Mouse (Mus musculus): ENCODE measurements around the gene Mau2.
"Not testable (repeated sequence)": the region's sequence is repeated elsewhere in the genome, so short reads cannot be mapped to it uniquely, and the experiment has no call there.

Mau2 gene

DNA sequence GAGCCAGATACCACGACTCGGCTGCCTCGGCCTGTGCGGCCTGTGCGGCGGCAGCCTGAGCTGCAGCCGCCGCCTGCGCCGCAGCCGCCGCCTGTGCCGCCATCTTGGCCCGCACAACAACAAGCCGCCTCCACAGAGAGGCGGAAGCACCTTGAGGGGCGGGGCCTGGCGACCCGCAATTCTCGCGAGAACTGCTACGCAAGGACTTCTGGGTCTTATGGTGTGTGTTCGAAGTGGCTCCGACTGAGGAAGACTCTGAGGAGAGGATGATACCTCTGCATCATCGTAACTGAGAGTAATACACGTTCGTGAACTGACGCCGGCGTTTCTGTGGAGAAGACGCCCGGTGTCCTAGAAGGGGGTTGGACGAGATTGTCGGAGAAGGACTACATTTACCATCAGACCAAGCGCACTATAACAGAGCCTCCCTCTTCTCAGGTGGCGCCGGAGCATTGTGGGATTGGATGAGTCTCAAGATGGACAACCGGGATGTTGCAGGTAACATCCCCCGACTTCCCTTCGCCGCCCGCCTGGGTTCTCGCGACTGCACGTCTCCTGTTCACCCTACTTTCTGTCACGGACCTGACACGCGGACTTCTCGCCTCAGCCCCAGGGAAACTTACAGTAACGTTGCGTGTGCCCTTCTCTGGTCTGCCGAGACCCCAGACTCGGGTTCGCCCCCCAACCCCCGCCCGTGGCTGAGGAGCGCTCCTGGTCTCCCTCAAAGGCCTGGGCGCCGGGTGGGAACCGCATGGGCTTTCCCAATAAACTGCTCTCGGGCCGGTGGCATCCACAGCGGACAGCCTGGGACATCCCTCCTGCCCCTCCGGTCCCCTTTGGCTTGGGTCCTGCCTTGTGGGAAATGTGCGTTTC is at the start of gene Mau2, which contains the start of gene Sugp1:
Gene Mau2, minus strand, starts transcription at position 152 of the 873 bp plus-strand sequence.
Gene Sugp1, plus strand, starts transcription at position 231 of the 873 bp plus-strand sequence.
- DNase-seq: peak; percentile 96 to 98

GRCm38 (mm10) chr8:70089296-70089960 is 46.9 kb upstream of the Mau2 start:
- no peak for DNase-seq

- peak; percentile 39 to 71 for DNase-seq
Observed at GRCm38 (mm10) chr8:70087836-70088650, 45.5 kb upstream of the Mau2 start.

GRCm38 (mm10) chr8:70087237-70087636 is 44.7 kb upstream of the Mau2 start:
- peak in 1 of 2 experiments; percentile 31 for DNase-seq

- no peak for DNase-seq
Observed at GRCm38 (mm10) chr8:70086151-70086550, 43.6 kb upstream of the Mau2 start.

DNA sequence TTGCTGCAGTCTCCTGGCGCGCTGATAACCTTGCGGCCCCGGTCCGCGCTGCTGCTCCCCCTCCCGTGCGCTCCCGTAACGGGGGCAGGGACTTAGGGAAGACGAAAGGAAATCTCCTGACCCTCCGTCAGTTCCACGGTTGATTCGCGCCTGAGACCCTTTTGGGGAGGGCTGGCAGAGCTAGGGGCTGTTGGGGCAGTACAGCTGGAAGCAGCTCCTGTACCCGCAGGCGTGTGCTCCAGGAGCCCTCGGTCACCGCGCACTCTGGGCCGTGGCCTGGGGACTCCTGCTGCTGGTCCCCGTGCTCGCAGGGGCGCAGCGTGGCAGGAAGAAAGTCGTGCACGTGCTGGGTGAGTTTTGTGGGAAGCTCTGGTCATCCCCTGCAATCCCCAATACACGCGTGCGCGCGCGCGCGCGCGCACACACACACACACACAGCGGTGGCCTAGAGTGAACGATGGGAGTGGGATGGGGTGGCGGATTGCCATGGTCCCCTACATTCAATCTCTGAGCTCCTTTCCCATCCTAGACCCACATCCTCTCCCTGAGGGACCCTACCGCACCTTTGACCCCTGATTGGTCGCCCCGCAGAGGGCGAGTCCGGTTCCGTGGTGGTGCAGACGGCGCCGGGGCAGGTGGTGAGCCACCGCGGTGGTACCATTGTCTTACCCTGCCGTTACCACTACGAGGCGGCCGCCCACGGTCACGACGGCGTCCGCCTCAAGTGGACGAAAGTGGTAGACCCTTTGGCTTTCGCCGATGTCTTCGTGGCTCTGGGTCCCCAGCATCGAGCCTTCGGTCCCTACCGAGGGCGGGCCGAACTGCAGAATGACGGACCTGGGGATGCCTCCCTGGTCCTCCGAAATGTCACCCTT is 41.9 kb upstream of the Mau2 start:
- DNase-seq: peak in 1 of 2 experiments; percentile 15

DNA sequence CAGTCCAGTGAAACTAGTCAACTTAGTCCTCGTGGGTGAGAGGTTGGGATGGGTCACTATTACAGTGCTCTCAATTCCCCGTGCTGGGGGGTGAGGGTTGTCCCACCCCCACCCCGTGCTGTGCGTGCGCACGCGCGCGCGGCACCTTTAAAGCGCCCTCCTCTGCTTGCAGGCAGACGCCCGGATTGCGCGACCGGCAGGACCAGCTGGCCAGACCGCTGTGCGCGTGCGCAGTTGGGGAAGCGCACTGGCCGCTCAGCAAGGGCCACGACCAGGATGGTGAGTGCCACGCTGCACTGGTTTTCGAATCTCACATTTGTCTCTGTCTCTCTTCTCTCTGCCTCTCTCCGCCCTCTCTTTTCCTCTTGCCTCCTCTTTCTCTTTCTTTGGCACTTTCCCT is 40.8 kb upstream of the Mau2 start, which contains the start of gene Hapln4:
Gene Hapln4, plus strand, starts transcription at position 173 of the 400 bp plus-strand sequence.
- DNase-seq: peak; percentile 59 to 80

DNA sequence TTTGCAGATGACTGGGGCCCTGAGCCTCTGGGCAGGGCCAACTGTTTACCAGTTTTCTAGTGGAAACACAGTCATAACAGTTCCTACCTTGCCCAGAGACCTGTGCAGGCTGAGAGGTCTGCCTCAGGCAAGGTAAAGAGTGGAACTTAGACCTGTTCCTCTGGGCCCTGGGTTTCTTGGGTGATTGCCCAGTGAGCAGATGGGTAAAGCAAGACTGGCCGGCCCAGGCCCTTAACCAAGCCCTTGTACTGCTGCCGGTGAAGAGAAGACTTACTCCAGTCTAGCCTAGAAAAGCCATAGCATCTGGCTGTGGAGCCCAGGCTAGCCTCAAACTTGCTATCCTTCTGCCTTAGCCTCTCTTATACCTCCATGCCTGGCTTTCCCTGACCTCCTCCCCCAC is 39.4 kb upstream of the Mau2 start:
- DNase-seq: no peak

- DNase-seq: no peak
Observed at GRCm38 (mm10) chr8:70073682-70074081, 31.1 kb upstream of the Mau2 start.

DNA sequence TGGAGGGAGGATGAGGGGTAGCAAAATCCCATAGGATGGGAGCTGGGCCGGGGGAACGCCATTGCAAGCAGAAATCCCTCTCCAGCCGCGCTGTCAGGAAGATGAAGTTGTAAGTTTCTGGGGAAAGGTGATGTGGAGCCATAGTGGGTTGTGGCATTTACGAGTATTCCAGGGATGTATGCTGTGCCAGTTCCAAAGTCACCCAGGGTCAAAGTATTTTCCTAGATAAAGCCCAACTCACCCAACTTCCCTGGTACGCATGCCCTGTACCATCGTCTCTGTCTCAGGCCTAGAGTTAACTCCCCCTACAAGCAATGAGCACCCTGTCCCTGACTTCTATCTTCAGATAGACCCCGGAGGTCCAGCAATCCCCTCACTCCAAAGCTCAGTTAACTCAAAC is 30.6 kb upstream of the Mau2 start:
- no peak for DNase-seq

DNA sequence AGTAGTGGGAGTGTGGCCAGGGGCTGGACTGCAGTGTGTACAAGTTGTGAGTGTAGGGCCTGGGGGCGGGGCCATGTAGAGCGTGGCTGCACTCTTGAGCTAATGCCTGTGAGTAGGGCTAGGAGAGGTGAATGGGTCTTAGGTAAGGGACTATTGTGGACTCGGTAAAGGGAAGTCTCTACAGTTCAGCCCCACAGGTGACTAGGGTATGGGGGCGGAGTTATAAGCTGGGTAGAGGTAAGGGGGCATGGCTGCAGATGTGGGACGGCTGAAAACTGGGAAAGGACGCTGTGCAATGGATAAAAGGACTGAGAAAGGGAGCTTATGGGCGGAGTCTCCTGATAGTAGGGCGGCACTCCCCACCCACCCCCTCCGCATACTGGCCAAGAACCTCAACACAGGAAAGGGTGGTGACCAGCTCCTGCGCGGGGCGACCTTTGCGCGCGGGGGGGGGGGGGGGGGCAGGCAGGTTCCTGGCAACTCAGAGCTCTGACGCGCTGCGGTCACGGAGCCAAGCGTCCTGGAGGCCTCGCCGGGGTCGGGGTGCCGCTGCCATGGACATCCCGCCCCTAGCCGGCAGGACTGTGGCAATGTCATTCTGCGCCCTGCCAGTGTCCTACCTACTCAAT is 30.0 kb upstream of the Mau2 start, which contains the start of gene Tm6sf2:
Gene Tm6sf2, plus strand, starts transcription at position 484 of the 629 bp plus-strand sequence.
- DNase-seq: peak; percentile 80 to 90

- DNase-seq: peak; percentile 39 to 40
Observed at GRCm38 (mm10) chr8:70071836-70072440, 29.4 kb upstream of the Mau2 start.

DNA sequence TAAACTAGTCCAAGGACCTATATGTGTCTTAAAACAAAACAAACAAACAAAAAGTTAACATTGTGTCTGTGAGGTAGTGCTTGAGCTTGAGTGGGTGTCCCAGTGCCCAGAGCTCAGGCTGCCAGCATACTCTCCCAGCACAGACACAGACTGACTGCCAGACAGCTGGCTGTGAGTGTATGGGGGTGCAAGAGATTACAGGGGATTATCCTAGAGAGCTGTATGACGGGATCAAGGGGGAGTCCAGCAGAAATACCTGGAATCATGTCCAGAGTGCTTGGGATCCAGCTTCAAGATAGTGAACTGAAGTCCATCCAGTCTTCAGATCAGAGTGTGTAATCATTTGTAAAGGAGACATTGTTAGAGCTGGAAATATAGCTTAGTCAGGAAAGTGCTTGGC is 15.2 kb upstream of the Mau2 start:
- no peak for DNase-seq

GRCm38 (mm10) chr8:70050434-70050833 is 7.9 kb upstream of the Mau2 start:
- not testable (repeated sequence) for DNase-seq

DNA sequence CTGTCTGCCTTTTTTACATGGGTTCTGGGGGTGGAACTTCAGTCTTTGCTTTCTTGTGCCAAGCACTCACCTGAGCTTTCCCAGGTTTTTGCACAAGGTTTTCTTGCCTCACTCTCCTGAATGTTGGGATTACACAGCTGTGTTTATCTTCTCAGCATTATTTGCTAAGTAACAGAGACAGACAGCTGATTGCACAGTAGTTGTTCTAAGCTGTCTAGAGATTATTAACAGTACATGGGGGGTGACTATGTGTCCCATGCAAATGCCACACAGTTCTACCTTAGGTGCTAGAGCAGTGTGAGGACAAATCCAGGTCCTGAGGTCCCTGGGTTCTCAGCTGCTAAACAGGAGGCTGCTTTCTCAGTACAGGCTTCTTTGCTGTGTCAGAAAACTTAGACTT is 7.1 kb upstream of the Mau2 start:
- no peak for DNase-seq

DNA sequence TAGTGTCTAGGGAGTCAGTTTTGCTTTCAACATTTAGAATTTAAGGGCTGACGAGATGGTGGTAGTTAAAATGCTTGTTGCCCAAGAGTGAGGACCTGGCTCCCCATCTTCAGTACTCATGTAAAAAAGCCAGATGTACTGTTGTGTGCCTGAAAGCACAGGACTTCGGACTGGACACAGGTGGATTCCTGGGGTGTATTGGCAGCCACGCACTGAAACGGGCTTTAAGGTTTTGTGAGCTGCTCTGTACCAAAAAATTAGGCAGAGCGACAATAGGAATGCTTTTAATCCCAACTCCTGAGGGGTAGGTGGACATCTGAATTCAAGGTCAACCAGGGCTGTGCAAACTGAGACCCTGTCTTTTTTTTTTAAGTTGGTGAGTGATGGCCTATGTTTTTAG is 1.5 kb upstream of the Mau2 start:
- DNase-seq: peak in 1 of 2 experiments; percentile 53

DNA sequence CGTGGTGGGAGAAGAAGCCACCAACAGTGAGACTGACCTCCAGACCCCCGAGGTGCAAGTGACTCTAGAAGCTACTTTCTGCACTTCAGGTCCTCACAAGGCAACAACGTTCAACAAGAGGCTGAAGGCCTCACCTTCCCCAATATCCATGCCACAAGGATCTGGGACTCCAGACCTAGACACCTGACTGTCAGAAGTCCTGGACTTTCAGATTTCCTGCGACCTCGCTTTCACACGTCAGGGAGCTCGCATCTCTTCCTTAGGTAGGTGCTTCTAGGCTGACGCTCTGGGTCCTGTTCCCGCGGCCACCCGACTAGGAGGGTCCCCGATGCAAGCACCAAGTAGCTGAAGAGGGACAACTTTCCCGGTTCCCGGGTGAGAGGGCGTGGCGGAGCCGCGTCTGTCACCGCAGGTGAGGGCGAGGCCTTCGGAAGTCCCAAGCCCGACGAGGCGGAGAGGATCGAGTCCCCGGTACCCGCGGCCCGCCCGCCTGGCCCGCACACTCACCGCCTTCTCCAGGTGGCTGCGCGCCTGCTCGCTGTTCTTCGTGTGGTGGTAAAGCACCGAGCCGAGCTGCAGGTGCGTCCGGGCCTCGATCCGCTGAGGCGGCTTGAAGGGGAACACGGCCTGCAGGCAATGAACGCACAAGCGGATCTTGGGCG is 518 bp downstream of the Mau2 start:
- peak in 1 of 2 experiments; percentile 66 for DNase-seq

DNA sequence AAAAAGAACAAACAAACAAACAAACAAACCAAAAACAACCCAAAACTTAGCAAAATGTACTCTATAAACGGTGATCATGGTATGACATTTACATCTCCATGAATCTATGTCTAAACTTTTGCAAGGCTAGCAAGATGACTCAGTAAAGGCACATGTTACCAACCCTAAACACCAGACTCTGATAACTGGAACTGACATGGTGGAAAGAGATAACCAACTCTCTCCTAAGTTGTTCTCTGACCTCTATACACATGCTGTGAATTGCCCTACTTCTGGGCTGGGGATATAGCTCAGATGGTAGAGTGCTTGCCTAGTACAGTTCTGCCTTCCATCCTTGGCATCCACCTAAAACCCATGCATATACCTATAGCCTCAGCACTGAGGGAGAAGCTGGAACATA is 4.5 kb downstream of the Mau2 start:
- DNase-seq: no peak

DNA sequence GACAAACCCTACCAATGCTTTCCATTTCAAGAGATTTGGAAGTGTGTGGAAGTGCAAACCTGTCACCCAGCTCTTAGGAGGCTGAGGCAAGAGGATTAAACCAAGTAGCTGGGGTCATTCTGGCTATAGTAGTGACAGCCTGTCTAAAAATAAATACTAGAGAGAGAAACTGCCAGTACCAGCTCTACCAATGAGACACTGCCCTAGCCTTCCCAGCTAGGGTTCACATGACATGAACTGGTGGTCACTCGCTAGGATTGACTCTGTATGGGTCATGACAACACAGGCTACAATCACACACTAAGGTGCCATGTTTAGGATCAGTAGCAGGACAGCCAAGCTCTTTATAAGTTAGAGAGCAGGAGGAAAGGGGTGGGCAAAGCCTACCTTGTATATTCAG is 12.3 kb downstream of the Mau2 start:
- no peak for DNase-seq

GRCm38 (mm10) chr8:70026151-70026550 is 16.4 kb downstream of the Mau2 start:
- DNase-seq: peak; percentile 80 to 89
